Mouse (Mus musculus): ENCODE results near the gene Kif27.

- TF ChIP-seq POLR2A (IDR thresholded peaks at IDR 0.05; ENCODE audit: low read depth, low read length) = no peak
- TF ChIP-seq CTCF (IDR thresholded peaks at IDR 0.05; ENCODE audit: extremely low read depth, insufficient read length, insufficient replicate concordance, low read depth, low read length) = no peak
Observed at GRCm38 (mm10) chr13:58373153-58373470, 14.2 kb upstream of the Kif27 start.
